Mouse (Mus musculus): ENCODE measurements around the gene Nat14.

GRCm38 (mm10) chr7:4926849-4927248 lies 5.0 kb downstream of the Nat14 start:
- TF ChIP-seq HCFC1 (IDR thresholded peaks at IDR 0.05; ENCODE audit: borderline replicate concordance, insufficient read depth, low read length) (no peak), CHD2 (IDR thresholded peaks at IDR 0.05; ENCODE audit: low read depth, low read length) (no peak), ZNF384 (IDR thresholded peaks at IDR 0.05; ENCODE audit: low read depth, low read length) (no peak)

All from ES-E14 (cell line).